Mouse (Mus musculus): ENCODE data around the gene Nos1ap. TPM values are rescaled to one million over a fixed set of nuclear protein-coding genes. Genes with fewer than 3 reads are reported as not detected.

Gene Nos1ap
- polyA plus RNA-seq, 1 experiment from 2014 or later = 7.9 TPM

DNA sequence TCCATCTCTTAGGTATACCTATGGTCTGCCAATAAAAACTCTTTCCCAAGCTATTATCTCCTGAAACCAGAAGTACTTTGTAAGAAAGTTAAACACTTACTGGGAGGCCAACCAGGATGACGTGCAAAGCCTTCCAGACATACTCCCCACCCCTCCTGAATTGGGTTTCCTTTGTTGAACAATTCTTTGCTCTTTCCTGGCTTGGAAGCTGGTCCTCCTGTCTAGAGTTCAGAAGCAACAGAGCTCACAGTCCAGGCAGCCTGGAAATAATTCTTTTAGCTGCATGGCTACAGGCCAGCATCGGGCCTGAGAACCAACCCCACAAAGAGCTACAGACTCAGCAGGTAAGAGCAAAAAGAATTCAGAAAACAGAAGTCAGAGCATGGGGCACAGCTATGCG is 243.4 kb downstream of the Nos1ap start:
- no peaks in the 10 kb centered on the region for H3K9me3 ChIP-seq (ENCODE audit: low read depth, low read length)
- H3K9ac ChIP-seq = no peak overlapping the region
- TF ChIP-seq CTCF (IDR thresholded peaks at IDR 0.05; ENCODE audit: low read depth) = no peak
- no peak overlapping the region for H3K27ac ChIP-seq (ENCODE audit: low read depth)
- no peak overlapping the region for H3K4me3 ChIP-seq (ENCODE audit: low read depth, low read length)
- DNase-seq (no peak), ATAC-seq (ENCODE audit: insufficient read depth) (peak; percentile 47; the same call in 1 of the 2 replicates)
- no peaks in the 10 kb centered on the region; the same call in 1 of the 2 replicates for H3K4me1 ChIP-seq (ENCODE audit: insufficient read depth)
- WGBS = 66% methylated on average over 3 of the region's 3 CpGs
- no peaks in the 10 kb centered on the region for H3K36me3 ChIP-seq (ENCODE audit: insufficient read depth)
- no peak overlapping the region for H3K4me2 ChIP-seq
- H3K27me3 ChIP-seq (ENCODE audit: insufficient read depth, low read length) = no peaks in the 10 kb centered on the region

DNA sequence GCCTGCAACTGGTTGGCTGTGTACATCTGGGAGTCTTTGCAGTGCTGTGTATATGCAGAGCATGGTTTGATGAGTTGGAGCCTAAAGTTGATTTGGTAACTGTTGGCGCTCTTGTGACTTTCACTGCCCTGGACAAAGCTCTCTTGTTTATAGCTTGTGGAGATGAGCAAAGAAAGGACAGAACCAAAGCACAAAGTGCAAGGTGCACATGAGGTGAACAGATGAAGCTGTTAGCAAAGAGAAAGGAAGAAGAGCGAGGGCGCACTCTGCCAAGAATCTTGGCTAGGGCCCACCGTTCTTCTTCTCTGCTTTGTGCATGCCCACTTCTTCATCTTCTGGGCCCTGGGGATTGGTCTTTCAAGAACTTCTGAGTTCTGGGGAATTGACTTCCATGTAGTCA is 245.8 kb downstream of the Nos1ap start:
- Histone ChIP-seq H3K27me3 (ENCODE audit: insufficient read depth, low read length) (no peaks in the 10 kb centered on the region), H3K36me3 (ENCODE audit: insufficient read depth) (no peaks in the 10 kb centered on the region), H3K4me3 (ENCODE audit: low read depth, low read length) (no peak overlapping the region), H3K9me3 (ENCODE audit: low read depth, low read length) (no peaks in the 10 kb centered on the region), H3K4me1 (ENCODE audit: insufficient read depth) (no peaks in the 10 kb centered on the region; the same call in 1 of the 2 replicates), H3K4me2 (no peak overlapping the region), H3K27ac (ENCODE audit: low read depth) (no peak overlapping the region), H3K9ac (no peak overlapping the region)
- ATAC-seq (ENCODE audit: insufficient read depth) (no peak), DNase-seq (no peak)
- no peak for TF ChIP-seq CTCF (IDR thresholded peaks at IDR 0.05; ENCODE audit: low read depth)
- WGBS = 91% methylated on average over 4 of the region's 4 CpGs

- ATAC-seq (ENCODE audit: insufficient read depth) (no peak), DNase-seq (no peak)
- H3K4me3 ChIP-seq (ENCODE audit: low read depth, low read length) = no peak overlapping the region
- no peaks in the 10 kb centered on the region; the same call in 1 of the 2 replicates for H3K4me1 ChIP-seq (ENCODE audit: insufficient read depth)
- no peaks in the 10 kb centered on the region for H3K9me3 ChIP-seq (ENCODE audit: low read depth, low read length)
- no peaks in the 10 kb centered on the region for H3K36me3 ChIP-seq (ENCODE audit: insufficient read depth)
- H3K27ac ChIP-seq (ENCODE audit: low read depth) = no peak overlapping the region
- no peaks in the 10 kb centered on the region for H3K27me3 ChIP-seq (ENCODE audit: insufficient read depth, low read length)
- WGBS = 71% methylated on average over 8 of the region's 8 CpGs
- no peak overlapping the region for H3K9ac ChIP-seq
- H3K4me2 ChIP-seq = no peak overlapping the region
- TF ChIP-seq CTCF (IDR thresholded peaks at IDR 0.05; ENCODE audit: low read depth) = no peak
Observed at GRCm38 (mm10) chr1:170343081-170343480, 246.6 kb downstream of the Nos1ap start.

- Histone ChIP-seq H3K9me3 (ENCODE audit: low read depth, low read length) (no peaks in the 10 kb centered on the region), H3K9ac (no peak overlapping the region), H3K27me3 (ENCODE audit: insufficient read depth, low read length) (no peaks in the 10 kb centered on the region), H3K4me3 (ENCODE audit: low read depth, low read length) (no peak overlapping the region), H3K27ac (ENCODE audit: low read depth) (no peak overlapping the region), H3K4me1 (ENCODE audit: insufficient read depth) (no peaks in the 10 kb centered on the region), H3K36me3 (ENCODE audit: insufficient read depth) (no peaks in the 10 kb centered on the region), H3K4me2 (no peak overlapping the region)
- WGBS = 88% methylated on average over 3 of the region's 3 CpGs
- ATAC-seq (ENCODE audit: insufficient read depth) (no peak), DNase-seq (no peak)
- no peak for TF ChIP-seq CTCF (IDR thresholded peaks at IDR 0.05; ENCODE audit: low read depth)
Observed at GRCm38 (mm10) chr1:170339943-170340342, 249.7 kb downstream of the Nos1ap start.

- no peaks in the 10 kb centered on the region for H3K36me3 ChIP-seq (ENCODE audit: insufficient read depth)
- H3K27me3 ChIP-seq (ENCODE audit: insufficient read depth, low read length) = no peaks in the 10 kb centered on the region
- no peak for TF ChIP-seq CTCF (IDR thresholded peaks at IDR 0.05; ENCODE audit: low read depth)
- H3K4me2 ChIP-seq = no peak overlapping the region
- DNase-seq (no peak), ATAC-seq (ENCODE audit: insufficient read depth) (no peak)
- no peak overlapping the region for H3K9ac ChIP-seq
- H3K9me3 ChIP-seq (ENCODE audit: low read depth, low read length) = no peaks in the 10 kb centered on the region
- H3K4me1 ChIP-seq (ENCODE audit: insufficient read depth) = no peaks in the 10 kb centered on the region
- no peak overlapping the region for H3K4me3 ChIP-seq (ENCODE audit: low read depth, low read length)
- 76% methylated on average over 4 of the region's 4 CpGs for WGBS
- H3K27ac ChIP-seq (ENCODE audit: low read depth) = no peak overlapping the region
Observed at GRCm38 (mm10) chr1:170332775-170333174, 256.9 kb downstream of the Nos1ap start.

DNA sequence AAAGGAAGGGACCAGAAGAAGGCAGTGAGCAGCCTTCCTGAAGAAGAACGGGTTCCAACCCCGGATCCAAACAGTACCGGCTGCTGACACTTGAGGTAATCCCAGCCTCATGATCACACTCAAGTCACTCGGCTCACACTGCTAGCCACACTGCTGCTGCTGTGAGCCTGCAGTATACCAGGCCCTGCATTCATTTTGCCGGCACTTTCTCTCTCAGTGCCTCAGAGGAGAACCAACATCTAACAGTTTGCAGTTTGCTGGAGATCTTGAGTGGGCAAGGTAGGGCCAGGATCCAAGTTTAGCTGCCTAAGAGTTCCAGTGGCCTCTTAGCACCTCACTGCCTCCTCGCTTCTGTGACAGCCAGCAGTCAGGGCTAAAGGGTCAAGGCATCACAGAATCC is 257.7 kb downstream of the Nos1ap start:
- no peak for DNase-seq
- H3K4me3 ChIP-seq (ENCODE audit: low read depth, low read length) = no peak overlapping the region
- H3K36me3 ChIP-seq (ENCODE audit: insufficient read depth) = no peaks in the 10 kb centered on the region
- no peak overlapping the region for H3K27ac ChIP-seq (ENCODE audit: low read depth)
- no peak overlapping the region for H3K9ac ChIP-seq
- H3K9me3 ChIP-seq (ENCODE audit: low read depth, low read length) = no peaks in the 10 kb centered on the region
- no peaks in the 10 kb centered on the region for H3K4me1 ChIP-seq (ENCODE audit: insufficient read depth)
- H3K27me3 ChIP-seq (ENCODE audit: insufficient read depth, low read length) = no peaks in the 10 kb centered on the region
- 56% methylated on average over 6 of the region's 6 CpGs for WGBS
- ATAC-seq (ENCODE audit: insufficient read depth) = no peak
- TF ChIP-seq CTCF (IDR thresholded peaks at IDR 0.05; ENCODE audit: low read depth) = no peak
- no peak overlapping the region for H3K4me2 ChIP-seq

- Histone ChIP-seq H3K27me3 (ENCODE audit: insufficient read depth, low read length) (no peaks in the 10 kb centered on the region), H3K9ac (no peak overlapping the region), H3K9me3 (ENCODE audit: low read depth, low read length) (no peaks in the 10 kb centered on the region), H3K36me3 (ENCODE audit: insufficient read depth) (no peaks in the 10 kb centered on the region), H3K27ac (ENCODE audit: low read depth) (no peak overlapping the region), H3K4me1 (ENCODE audit: insufficient read depth) (no peaks in the 10 kb centered on the region), H3K4me3 (ENCODE audit: low read depth, low read length) (no peak overlapping the region), H3K4me2 (no peak overlapping the region)
- no peak for DNase-seq
- TF ChIP-seq CTCF (IDR thresholded peaks at IDR 0.05; ENCODE audit: low read depth) = no peak
- 83% methylated on average over 4 of the region's 4 CpGs for WGBS
- no peak for ATAC-seq (ENCODE audit: insufficient read depth)
Observed at GRCm38 (mm10) chr1:170325277-170325676, 264.4 kb downstream of the Nos1ap start.

DNA sequence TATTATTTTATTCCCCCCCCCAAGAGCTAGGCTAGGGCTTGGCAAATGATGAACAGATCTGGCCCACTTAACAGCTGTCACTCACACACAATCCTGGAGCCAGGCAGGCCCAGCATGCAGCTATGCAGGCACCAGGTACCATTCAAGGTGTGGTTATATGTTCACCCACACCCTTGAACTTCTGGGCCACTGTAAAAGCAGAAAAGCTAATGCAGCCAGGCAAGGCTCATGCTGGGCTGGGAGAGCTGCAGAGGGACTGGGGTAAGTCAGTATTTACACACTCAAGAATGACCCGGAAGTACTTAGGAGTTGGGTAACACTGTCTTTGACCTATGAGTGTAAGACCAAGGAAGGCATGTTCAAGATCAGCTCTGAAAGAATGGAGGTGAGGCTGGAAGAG is 265.3 kb downstream of the Nos1ap start:
- H3K9me3 ChIP-seq (ENCODE audit: low read depth, low read length) = no peaks in the 10 kb centered on the region
- ATAC-seq (ENCODE audit: insufficient read depth) = no peak
- H3K27me3 ChIP-seq (ENCODE audit: insufficient read depth, low read length) = no peaks in the 10 kb centered on the region
- no peaks in the 10 kb centered on the region for H3K4me1 ChIP-seq (ENCODE audit: insufficient read depth)
- TF ChIP-seq CTCF (IDR thresholded peaks at IDR 0.05; ENCODE audit: low read depth) = no peak
- 79% methylated on average over 1 of the region's 1 CpGs for WGBS
- no peak overlapping the region for H3K4me2 ChIP-seq
- H3K4me3 ChIP-seq (ENCODE audit: low read depth, low read length) = no peak overlapping the region
- no peak overlapping the region for H3K9ac ChIP-seq
- no peak overlapping the region for H3K27ac ChIP-seq (ENCODE audit: low read depth)
- no peaks in the 10 kb centered on the region for H3K36me3 ChIP-seq (ENCODE audit: insufficient read depth)
- DNase-seq = no peak

Data from lung, embryonic 14.5 days (tissue).